Mouse (Mus musculus) limb, embryonic 11.5 days (tissue): ENCODE measurements around the gene Zfp12. TPM values are rescaled to one million over a fixed set of nuclear protein-coding genes. Genes with fewer than 3 reads are reported as not detected.

Experiments
- ATAC-seq: fragments of 200-750 bp; cut with Nextera tagmentation; 2 replicates; pipeline ENCODE4 v1.8.0; 2017; ENCODE audit warnings: low read depth; ENCODE audit not compliant: insufficient number of reproducible peaks, low FRiP score, low TSS enrichment
- DNase-seq: peaks from one replicate; pipeline ENCODE4 v3.0.0-alpha.2; 2015; ENCODE audit warnings: low spot score
- H3K27ac ChIP-seq: fragments of 300-500 bp; sonication (generic); replicated peaks from 2 replicates; pipeline ENCODE4 v1.5.1; 2014; ENCODE audit warnings: low read depth, mild to moderate bottlenecking, low read length
- H3K27me3 ChIP-seq: fragments of 300-500 bp; sonication (generic); 2 replicates; pipeline ENCODE4 v1.6.1; 2014; ENCODE audit warnings: mild to moderate bottlenecking, low read length, mixed read lengths; ENCODE audit not compliant: control insufficient read depth, insufficient read depth
- H3K36me3 ChIP-seq: fragments of 300-500 bp; sonication (generic); 2 replicates; pipeline ENCODE4 v1.6.1; 2014; ENCODE audit warnings: mild to moderate bottlenecking, low read length, moderate library complexity, mixed read lengths; ENCODE audit not compliant: control insufficient read depth, insufficient read depth
- H3K4me1 ChIP-seq: fragments of 300-500 bp; sonication (generic); 2 replicates; pipeline ENCODE4 v1.6.1; 2014; ENCODE audit warnings: low read length, mixed read lengths; ENCODE audit not compliant: control insufficient read depth, insufficient read depth
- H3K4me2 ChIP-seq: fragments of 300-500 bp; sonication (generic); 2 replicates; pipeline ENCODE4 v1.6.1; 2014; ENCODE audit warnings: low read depth, mild to moderate bottlenecking, moderate library complexity; ENCODE audit not compliant: severe bottlenecking
- H3K4me3 ChIP-seq: fragments of 300-500 bp; sonication (generic); 2 replicates; pipeline ENCODE4 v1.5.1; 2014; ENCODE audit warnings: low read depth, low read length
- H3K9ac ChIP-seq: fragments of 300-500 bp; sonication (generic); 2 replicates; pipeline ENCODE4 v1.6.1; 2014; ENCODE audit warnings: mild to moderate bottlenecking, low read length
- H3K9me3 ChIP-seq: fragments of 300-500 bp; sonication (generic); 2 replicates; pipeline ENCODE4 v1.6.1; 2016; ENCODE audit warnings: low read length; ENCODE audit not compliant: control insufficient read depth
- WGBS: fragments of 180-500 bp; shearing (Covaris S2); extraction: QIAGEN DNeasy Blood & Tissue Kit; methylation state at CpG from one replicate; pipeline ENCODE4 v1.1.7; 2014; 5-methylcytosine and 5-hydroxymethylcytosine counted together
- polyA plus RNA-seq: library from polyadenylated mRNA; unstranded; fragments of >200 nt; fragmentation: Nextera tagmentation; extraction: Ambion mirVana; gene quantifications from 2 replicates; pipeline ENCODE4 v1.2.1, GENCODE M21; 2014

The Zfp12 gene
- polyA plus RNA-seq, 1 experiment from 2014 or later: 20.8 TPM

DNA sequence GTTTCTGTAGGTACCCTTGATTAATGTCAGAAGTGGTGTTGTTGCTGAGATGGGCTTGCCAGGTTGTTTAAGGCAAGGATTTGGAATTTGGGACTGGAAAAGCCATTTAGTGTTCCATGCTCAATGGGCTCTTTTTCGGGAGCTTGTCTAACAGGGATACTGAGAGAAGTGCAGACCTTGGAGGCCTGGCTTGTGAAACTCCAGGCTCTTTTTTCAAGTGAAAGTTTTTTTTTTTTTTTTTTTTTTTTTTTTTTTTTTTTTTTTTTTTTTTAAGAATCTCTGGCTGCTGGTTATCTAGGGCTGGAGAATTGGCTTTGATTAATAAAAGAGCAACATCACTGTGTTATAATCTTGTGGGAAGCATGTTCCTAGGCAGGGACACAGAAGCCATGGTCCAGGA lies 12.7 kb upstream of the Zfp12 start:
- DNase-seq (no peak), ATAC-seq (no peak)
- Histone ChIP-seq H3K4me1 (no peaks in the 10 kb centered on the region), H3K4me2 (no peak overlapping the region), H3K9ac (no peak overlapping the region), H3K9me3 (no peaks in the 10 kb centered on the region), H3K27ac (no peak overlapping the region), H3K36me3 (no peaks in the 10 kb centered on the region), H3K27me3 (no peaks in the 10 kb centered on the region), H3K4me3 (no peak overlapping the region)
- WGBS: 66% methylated on average over 1 of the region's 1 CpGs

GRCm38 (mm10) chr5:143226790-143227189 lies 8.2 kb upstream of the Zfp12 start, which contains the start of gene Spdye4a:
Gene Spdye4a, minus strand, starts transcription at chr5:143226890.
- no peaks in the 10 kb centered on the region for H3K9me3 ChIP-seq
- no peaks in the 10 kb centered on the region for H3K36me3 ChIP-seq
- H3K4me3 ChIP-seq: no peak within 1 kb of the TSS
- no peaks in the 10 kb centered on the region for H3K4me1 ChIP-seq
- H3K27me3 ChIP-seq: no peaks in the 10 kb centered on the region
- WGBS: 88% methylated on average over 3 of the region's 3 CpGs
- no peak within 1 kb of the TSS for H3K4me2 ChIP-seq
- ATAC-seq: no peak
- DNase-seq: no peak
- no peak within 1 kb of the TSS for H3K27ac ChIP-seq
- H3K9ac ChIP-seq: no peak within 1 kb of the TSS

DNA sequence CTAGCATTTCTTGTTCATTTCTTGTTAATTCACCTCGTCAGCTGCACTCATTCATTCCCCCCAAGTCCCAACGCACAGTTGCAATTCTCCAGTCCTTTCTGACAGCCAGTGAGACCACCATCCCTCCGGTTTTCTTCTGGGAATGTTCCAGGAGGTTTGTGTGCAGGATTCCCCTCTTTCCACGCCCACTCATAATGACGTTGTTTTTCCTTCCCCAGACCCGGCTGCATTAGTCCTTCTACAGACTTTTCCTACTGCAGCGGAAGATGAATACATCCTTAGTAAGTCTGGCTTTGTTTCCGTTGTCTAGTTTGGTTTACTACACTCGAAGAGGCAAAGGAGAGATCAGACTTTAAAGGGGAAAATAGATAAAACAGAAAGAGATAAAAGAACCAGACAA lies 1.1 kb downstream of the Zfp12 start:
- 58% methylated on average over 9 of the region's 9 CpGs for WGBS
- no peak overlapping the region for H3K27ac ChIP-seq
- 0 out of 2 replicates have a peak, but pooled peaks cover 9% of the 10 kb centered on the region for H3K4me1 ChIP-seq
- H3K9ac ChIP-seq: peak overlapping the region; percentile 93
- peaks cover 8% of the 10 kb centered on the region; the same call in 1 of the 2 replicates for H3K36me3 ChIP-seq
- ATAC-seq (no peak), DNase-seq (no peak)
- no peaks in the 10 kb centered on the region for H3K27me3 ChIP-seq
- H3K4me3 ChIP-seq: peak overlapping the region; percentile 90
- no peaks in the 10 kb centered on the region for H3K9me3 ChIP-seq
- peak overlapping the region; percentile 86 for H3K4me2 ChIP-seq

DNA sequence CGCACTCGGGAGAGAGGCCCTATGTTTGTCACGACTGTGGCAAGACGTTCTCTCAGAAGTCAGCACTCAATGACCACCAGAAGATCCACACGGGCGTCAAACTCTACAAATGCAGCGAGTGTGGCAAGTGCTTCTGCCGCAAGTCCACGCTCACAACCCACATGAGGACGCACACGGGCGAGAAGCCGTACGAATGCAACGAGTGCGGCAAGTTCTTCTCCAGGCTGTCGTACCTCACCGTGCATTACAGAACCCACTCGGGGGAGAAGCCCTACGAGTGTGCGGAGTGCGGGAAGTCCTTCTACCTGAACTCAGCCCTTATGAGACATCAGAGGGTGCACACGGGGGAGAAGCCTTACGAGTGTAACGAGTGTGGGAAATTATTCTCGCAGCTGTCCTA lies 10.0 kb downstream of the Zfp12 start:
- no peak for ATAC-seq
- Histone ChIP-seq H3K9ac (no peak overlapping the region), H3K9me3 (no peaks in the 10 kb centered on the region), H3K4me3 (no peak overlapping the region), H3K27ac (no peak overlapping the region), H3K4me2 (no peak overlapping the region), H3K36me3 (peaks cover 37% of the 10 kb centered on the region), H3K27me3 (no peaks in the 10 kb centered on the region), H3K4me1 (no peaks in the 10 kb centered on the region)
- no peak for DNase-seq
- WGBS: 97% methylated on average over 26 of the region's 26 CpGs

DNA sequence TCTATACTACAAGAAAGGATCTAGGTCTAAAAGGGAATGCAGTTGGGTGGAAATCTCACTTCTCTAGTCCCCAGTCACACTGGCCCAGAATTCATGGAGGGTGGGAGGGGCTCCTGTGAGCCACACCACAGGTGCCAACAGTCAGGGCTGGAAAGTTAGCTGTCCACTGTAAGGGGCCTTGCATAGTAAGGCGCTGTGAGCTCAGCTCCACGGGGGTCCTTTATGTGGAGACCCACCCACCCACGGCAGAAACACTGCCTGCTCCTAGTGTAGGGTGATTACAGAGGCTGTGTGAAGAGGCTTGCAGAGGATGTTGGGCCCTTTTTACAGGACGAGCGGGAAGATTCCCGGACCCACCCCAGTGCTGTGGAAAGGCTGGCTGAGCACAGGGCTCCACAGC lies 17.1 kb downstream of the Zfp12 start:
- no peak overlapping the region for H3K9ac ChIP-seq
- WGBS: 39% methylated on average over 6 of the region's 6 CpGs
- H3K36me3 ChIP-seq: peaks cover 2% of the 10 kb centered on the region; the same call in 1 of the 2 replicates
- DNase-seq (no peak), ATAC-seq (no peak)
- no peak overlapping the region for H3K4me3 ChIP-seq
- H3K4me2 ChIP-seq: no peak overlapping the region
- H3K27ac ChIP-seq: no peak overlapping the region
- H3K9me3 ChIP-seq: 0 out of 2 replicates have a peak, but pooled peaks cover 2% of the 10 kb centered on the region
- H3K4me1 ChIP-seq: peaks cover 17% of the 10 kb centered on the region
- H3K27me3 ChIP-seq: peaks cover 62% of the 10 kb centered on the region

DNA sequence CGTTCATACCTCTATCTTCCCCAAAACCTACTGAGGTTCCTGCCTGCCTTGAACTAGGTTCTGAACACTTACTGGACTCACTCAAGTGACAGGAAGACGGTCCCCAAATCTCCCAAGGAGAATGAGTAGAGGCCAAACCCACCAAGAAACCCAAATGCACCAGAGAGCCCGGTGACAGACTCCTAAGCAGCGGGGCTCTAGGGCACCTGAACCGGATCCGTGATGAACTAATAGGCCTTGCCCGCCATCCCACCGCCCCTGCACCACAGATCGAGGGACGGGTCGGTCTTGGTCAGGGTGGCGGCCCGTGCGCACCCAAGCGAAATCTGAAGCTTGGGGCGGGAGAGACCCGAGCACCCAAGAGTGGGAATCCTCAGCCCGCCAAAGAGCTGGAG lies 17.8 kb downstream of the Zfp12 start:
- Histone ChIP-seq H3K9ac (no peak overlapping the region), H3K27ac (no peak overlapping the region), H3K4me3 (peak overlapping the region; percentile 29; the same call in 1 of the 2 replicates), H3K4me2 (no peak overlapping the region; the same call in 1 of the 2 replicates), H3K4me1 (peaks cover 17% of the 10 kb centered on the region), H3K36me3 (peaks cover 2% of the 10 kb centered on the region; the same call in 1 of the 2 replicates), H3K9me3 (0 out of 2 replicates have a peak, but pooled peaks cover 2% of the 10 kb centered on the region), H3K27me3 (peaks cover 66% of the 10 kb centered on the region)
- DNase-seq (peak; percentile 33), ATAC-seq (no peak)
- WGBS: 10% methylated on average over 18 of the region's 18 CpGs

- H3K9ac ChIP-seq: no peak overlapping the region; the same call in 1 of the 2 replicates
- H3K4me2 ChIP-seq: peak overlapping the region; percentile 79
- no peak overlapping the region for H3K27ac ChIP-seq
- DNase-seq (peak; percentile 53), ATAC-seq (peak; percentile 7; the same call in 1 of the 2 replicates)
- peaks cover 17% of the 10 kb centered on the region for H3K4me1 ChIP-seq
- H3K4me3 ChIP-seq: peak overlapping the region; percentile 29
- peaks cover 66% of the 10 kb centered on the region for H3K27me3 ChIP-seq
- H3K36me3 ChIP-seq: no peaks in the 10 kb centered on the region; the same call in 1 of the 2 replicates
- WGBS: 1% methylated on average over 92 of the region's 103 CpGs
- 0 out of 2 replicates have a peak, but pooled peaks cover 2% of the 10 kb centered on the region for H3K9me3 ChIP-seq
These were observed 18.4 kb downstream of the Zfp12 start for GRCm38 (mm10) chr5:143253186-143253880.

- WGBS: 2% methylated on average over 81 of the region's 81 CpGs
- peak; percentile 12; the same call in 1 of the 2 replicates for ATAC-seq
- Histone ChIP-seq H3K9ac (no peak overlapping the region), H3K9me3 (0 out of 2 replicates have a peak, but pooled peaks cover 2% of the 10 kb centered on the region), H3K36me3 (no peaks in the 10 kb centered on the region), H3K4me1 (peaks cover 17% of the 10 kb centered on the region), H3K27me3 (peaks cover 66% of the 10 kb centered on the region), H3K27ac (no peak overlapping the region), H3K4me2 (peak overlapping the region; percentile 79), H3K4me3 (peak overlapping the region; percentile 29)
- no peak for DNase-seq
These were observed 19.0 kb downstream of the Zfp12 start for GRCm38 (mm10) chr5:143253881-143254486.
